Mouse (Mus musculus) cerebellum, adult 9-11 months (tissue): Measurements from ENCODE around the gene Khdrbs2.

Experiments used
- DNase-seq: peaks from one replicate; pipeline ENCODE4 v3.0.0; 2022

Gene Khdrbs2

DNA sequence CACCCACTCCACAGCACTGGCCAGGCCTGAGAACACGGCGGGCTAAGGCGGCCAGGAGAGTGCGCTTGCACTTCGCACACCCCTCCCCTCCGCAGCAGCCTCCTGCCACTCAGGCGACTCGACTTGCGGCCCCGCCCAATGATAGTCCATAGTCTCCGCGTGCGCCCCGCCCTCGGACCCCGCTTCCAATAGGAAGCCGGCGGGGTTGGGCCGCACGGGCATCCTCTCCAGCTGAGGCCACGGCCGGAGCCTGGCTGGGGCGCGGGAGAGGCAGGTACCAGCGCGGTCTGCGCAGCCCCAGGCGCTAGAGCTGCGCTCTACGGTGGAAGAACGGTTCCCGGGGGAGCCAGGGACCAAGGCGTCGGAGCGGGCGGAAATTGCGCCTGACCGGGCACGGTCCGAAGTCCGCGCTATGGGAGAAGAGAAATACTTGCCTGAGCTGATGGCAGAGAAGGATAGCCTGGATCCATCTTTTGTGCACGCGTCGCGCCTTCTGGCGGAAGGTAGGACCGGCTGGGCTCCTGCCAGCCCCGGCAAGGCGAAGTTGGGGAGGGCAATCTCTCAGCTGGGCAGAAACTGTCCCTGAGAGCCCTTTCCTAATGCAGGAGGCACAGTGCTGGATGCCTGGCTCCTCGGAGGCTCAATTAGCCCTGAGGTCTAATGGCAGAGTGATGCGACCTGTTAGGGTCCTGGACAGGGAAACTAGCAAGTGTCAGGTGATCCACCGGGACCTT is at the start of gene Khdrbs2:
TSS of gene Khdrbs2 (plus strand) at position 209 of the 734 bp plus-strand sequence.
- peak; percentile 92 for DNase-seq

DNA sequence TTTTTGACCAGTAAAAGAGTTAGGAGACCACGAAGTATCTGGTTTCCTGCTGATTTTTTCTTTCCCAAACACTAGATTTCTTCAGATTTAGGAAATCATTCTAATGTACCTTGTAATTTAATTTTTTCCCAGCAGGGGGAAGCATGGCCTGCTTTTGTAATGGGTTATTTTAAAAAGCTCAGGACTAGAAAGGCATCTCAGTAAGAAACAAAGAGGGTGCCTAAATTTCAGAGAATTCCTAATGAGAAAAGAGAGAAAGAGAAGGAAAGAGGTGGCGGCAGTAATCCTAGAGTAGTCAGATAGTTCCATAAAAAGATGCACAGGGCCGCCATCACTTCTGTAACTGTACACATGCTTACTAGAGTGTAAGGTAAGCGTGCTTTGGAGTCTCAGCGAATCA is 2.1 kb downstream of the Khdrbs2 start:
- DNase-seq = no peak

DNA sequence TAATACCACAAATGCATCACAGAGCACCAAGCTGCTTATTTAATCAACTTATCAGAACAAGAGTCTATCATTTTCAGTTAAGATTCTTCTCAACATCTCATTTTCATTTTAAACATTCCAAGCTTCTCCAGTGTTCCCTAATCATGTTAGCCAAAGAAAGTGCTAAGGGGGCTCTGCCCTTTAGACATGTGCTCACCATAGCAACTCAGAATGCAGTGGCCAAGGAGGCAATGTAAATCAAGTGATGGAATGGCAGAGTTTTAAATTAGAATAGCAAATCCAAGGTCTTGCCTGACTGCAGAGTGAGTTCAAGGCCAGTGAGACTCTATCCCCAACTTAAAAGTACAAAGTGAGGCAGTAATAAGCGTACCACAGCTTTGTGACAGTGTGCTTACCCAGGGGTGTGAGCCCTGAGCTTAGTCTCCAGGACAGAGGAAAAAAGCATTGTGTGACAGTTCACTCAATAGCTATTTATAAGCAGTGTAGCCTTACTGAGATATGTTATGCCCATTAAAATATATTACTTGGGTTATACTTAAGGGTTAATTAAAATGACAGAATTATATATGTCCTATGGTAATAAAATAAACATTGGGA is 27.2 kb downstream of the Khdrbs2 start:
- DNase-seq = no peak

DNA sequence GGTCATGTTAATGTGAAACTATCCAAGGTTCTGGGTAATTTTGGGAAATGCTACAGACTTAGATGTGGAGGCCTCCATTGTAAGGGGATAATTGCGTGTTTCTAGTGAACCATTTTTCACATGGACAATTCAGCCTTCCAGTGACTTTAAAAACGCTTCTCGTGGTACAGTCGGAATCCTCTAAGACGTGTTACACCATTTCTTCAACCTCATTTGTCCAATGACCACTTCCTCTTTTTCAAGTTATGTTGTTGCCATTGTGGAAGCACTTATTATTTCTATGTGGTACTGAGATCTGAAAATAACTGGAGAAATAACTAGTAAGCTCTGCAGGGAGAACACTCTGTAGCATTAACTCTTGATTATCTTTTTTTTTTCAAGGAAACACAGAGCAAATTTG is 75.9 kb downstream of the Khdrbs2 start:
- no peak for DNase-seq

DNA sequence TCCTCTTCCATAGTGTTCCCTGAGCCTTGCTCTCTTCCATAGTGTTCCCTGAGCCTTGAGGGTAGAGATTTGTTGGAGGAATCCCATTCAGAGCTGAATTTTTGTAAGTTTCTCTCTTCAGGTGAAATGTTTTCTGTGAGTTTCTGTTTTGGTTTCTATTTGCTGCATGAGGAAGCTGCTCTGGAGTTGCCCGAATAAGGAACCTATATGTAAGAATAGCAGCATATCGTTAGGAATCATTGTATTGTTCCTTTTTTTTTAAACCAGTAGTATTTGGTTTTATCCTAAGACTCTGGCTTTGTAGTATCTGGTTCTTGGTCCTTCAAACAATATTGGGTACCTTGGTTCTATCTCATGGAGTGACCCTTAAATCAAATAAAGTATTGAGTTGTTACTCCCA is 77.1 kb downstream of the Khdrbs2 start:
- DNase-seq = no peak

DNA sequence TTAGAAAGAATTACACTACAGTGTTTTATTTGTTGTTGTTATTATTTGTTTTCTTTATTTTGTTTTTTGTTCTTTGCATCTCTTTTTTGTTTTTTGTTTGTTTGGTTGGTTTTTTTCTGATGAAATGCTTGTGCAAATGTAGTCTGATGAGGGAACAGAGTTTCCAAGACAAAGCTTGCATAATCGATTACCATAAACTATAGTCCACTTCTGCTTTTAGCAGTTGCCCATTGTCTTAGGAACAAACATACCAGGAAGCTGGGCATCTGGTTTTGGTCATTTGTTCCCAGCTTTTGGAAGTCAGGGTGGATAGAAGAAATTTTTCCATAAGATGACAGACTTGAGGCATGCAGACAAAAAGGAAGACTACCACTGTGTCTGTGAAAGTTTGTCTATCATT is 77.8 kb downstream of the Khdrbs2 start:
- no peak for DNase-seq

DNA sequence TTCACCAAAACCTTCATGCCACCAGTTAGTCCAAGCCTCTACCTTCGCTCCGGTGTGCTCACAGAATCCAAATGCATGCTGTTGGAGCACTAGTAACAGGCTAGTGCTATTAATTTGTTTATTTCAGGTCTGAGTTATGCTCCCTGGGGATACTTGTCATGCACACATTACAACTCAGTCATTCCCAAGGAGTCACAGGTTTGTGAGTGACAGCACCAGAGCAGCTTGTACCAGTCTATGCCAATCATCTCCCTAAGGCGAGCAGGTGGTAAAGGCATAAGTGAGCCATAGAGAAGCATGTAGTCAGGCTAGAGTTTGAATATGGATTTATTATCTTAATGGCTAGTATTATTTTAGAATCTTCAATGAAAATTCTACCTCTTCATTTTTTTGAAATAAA is 86.4 kb downstream of the Khdrbs2 start:
- no peak for DNase-seq

DNA sequence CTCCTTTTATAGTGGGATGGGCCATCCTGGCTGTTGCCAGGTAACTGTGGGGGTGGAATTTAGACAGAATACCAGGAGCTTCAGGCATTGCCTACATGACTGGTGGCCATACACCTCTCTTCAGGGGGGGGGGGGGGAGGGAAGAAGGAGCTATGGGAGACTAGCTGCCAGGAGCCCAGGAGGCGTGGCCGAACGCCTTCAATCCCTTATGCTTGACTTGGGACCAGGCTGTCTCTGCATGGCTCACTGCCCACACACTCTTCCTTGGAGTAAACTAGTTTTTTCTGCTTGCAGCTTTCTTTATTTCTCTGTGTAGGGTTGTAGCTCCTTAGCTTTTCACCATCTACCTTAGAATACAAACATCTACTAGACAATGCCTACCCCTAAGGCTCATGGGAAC is 98.0 kb downstream of the Khdrbs2 start:
- DNase-seq = no peak

DNA sequence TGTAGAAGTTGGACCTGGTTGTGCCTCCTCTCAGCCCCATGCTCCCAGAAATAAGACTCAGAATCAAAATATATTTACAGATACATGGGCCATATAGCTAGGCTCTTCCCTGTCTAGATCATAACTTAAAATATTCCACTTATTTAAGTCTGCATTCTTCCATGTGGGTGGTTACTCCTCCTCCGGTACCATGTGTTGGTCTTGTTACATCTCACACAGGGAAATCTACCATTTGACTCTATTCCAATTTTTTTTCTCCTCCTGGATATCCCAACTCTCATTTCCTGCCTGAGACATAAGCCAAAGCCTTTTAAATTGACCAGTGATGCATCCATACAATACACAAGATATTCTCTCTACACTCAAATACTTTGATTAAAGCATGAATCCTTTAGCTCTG is 122.2 kb downstream of the Khdrbs2 start:
- no peak for DNase-seq

DNA sequence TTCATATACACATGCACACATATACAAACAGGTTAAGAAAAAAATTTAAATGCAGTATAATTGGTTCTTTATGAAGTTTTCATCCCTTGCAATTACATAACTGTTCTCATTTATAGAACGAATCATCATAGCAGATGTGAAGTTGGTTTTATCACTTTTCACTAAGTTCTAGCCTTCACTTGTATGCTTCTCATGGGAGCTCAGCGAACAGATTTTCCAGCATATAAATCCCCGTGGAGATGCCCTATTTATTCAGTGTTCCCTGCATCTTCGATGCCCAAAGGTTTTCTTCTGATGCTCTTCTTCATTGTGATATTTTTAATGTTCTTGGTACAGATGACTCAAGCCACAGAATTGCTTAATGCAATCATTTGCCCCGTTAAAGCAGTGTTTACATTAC is 128.9 kb downstream of the Khdrbs2 start:
- DNase-seq = no peak

DNA sequence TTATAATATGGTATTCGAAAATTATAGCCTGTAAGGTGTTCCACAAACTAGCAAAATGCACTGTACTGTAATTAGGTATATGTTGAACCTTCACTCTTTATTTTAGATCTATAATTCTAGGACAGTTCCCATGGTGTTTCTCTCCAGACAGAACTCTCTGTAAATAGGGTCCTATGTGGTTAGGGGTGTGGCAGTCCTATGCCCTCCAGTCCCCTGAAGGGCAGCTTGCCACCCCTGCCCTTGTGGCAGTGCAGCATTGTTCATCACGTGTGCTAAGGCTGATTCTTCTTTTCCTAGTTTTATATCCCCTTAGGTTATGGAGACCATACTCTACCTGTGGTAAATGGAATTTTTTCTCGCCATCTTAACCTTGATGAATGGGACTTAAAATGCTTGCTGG is 136.6 kb downstream of the Khdrbs2 start:
- no peak for DNase-seq

DNA sequence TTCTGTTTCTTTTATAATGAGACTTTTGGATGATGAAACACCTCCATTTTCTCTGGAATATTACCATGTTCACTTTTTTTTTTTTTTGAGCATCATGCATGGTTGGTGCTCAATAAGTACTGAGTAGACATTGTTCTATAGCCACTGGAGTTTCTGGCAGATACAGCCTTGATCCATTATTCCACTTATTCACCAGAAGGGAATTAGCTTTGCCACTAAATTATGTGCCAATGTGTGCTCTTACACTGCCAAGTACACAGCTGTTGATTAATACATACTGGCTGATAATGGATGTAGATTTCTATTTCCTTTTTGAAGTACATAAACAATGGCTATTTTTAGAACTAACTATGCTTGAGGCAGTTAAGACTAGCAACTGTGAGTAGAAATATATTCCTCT is 137.1 kb downstream of the Khdrbs2 start:
- DNase-seq = no peak

DNA sequence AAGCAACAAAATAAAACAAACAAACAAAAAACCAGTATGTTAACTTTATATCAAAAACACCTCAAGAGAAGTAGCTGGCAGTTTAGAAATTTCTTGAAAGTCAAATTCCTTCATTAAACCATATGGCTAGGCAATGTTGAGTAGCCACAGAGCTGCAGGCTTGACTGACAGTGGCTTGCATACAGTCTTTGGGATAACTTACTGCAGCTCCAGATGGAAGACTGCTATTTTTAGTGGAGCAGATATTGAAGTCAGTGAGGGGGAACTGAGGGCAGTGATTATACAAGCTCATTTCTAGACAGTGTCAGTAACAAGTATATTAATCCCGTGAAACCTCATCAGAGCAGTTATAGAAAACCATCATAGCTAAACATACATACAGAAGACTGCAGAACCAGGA is 166.6 kb downstream of the Khdrbs2 start:
- no peak for DNase-seq

DNA sequence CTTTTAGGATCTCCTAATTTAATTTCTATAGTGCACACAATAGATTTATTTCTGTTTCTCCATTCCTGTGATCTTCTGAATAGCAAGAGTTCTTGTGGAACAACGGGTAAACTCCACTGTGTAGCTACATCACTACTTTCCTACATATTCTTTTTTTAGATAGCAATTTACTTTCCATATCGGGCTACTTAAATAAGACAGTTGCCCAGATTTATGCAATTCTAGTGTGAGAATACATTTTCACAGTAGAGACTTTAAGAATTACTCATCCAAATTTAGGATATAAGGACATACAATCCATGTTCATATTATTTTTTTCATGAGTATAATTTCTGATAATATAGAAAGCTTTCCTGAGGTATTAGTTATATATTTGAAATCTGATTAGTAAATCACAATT is 175.0 kb downstream of the Khdrbs2 start:
- DNase-seq = no peak

DNA sequence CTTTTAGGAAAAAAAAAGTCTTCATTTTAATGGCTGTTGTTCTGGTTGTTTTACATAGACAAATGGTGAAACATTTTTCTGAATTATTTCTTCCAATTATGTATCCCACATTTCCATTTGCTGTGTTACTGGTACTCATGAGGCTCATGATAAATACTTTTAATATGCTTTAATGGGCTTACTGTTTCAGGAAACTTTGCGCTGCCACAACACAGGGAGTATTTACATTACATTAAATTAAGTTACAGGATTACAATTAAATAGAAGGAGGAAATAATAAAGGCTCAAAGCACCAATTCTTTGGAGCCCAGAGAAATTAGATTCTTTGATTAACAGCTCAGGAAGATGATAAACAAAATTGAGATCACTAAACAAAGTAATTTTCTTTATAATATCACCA is 179.6 kb downstream of the Khdrbs2 start:
- no peak for DNase-seq

DNA sequence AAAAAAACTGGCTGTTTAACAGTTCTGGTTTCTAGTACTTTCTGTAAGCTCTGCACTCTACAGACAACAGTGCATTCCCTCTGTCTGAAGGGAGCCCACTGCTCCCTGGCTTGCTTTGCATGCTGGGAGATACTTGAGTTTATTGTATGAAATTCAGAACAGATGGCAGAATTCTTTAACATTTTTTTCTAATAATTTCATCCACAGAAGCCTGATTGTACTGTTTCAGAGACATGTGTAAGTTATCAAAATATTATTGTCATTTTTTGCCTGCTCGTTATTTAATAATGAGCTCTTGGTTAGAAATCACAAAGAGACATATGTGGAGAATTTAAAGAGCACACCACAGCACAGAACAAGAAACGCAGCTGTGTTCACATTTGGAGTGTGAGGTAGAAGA is 191.0 kb downstream of the Khdrbs2 start:
- no peak for DNase-seq

DNA sequence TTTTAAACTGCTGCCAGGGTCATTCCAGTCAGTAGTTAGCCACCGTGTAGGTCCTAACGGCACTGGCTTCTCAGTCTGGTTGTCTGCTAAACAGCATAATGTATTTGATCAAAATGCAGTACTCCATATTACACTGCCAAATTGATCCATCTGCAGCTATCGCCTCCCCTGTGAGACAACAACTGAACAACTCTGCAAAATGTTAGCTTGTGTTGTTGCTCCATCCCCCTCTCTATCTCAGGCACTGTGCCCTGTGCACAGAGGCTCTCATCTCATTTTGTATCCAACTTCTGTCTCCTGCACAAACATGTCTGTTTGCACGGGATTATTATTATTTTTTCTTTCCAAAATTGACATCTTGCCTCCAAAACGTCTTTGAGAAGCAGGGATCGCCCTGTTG is 225.0 kb downstream of the Khdrbs2 start:
- no peak for DNase-seq

DNA sequence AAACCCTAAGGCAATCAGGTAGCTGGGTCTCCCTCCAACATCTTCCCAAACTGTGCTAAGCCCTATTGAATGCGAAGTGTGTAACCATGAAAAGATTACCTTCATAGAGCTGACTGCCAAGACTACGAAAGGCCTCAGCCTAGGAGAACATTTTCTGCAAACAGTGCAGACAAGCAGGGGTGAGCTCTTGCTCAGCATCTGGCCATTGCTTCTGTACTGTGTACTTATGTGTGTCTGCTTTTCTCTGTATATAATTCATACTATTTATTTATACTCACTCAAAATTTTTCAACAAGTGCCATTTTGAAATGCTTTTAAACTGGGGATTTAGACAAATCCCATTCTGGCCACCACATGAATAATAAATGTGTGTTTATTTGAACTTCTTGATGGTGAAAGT is 235.1 kb downstream of the Khdrbs2 start:
- DNase-seq = no peak

DNA sequence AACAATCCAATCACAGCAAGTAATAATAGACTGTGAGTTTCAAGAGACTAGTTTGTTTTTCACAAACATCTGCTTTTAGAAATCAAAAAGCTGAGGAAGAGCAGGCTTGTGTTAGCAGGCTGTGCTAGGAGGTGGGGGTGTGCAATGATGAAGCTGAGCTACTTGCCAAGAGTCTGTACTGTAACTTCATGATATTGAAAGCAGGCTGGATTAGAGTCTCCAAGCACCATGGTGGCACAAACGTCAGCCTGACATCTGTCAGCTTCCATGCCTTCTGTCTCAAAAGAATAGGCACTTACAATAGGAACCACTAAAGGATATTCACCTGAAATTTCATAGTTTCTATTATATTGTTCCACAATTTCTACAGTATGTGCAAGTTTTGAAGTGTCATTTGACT is 255.9 kb downstream of the Khdrbs2 start:
- DNase-seq = no peak

DNA sequence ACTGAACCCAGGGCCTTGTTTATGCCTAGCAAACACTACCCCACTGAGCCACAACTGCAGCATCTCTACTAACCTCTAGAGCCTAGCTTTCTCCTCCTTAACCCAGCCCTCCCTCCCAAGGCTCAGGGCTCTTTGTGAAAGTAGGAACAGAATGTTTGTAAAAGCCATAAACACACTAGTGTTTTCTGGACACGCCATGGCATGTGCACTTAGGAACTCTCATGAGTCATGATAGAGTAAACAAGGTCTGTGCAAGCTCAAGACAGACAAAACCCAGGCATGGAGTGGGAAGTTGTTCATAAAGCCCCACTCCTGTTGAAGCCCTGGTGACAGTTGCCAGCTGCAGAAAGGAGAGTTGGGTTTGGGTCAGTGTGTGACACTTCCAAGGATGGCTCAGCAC is 257.0 kb downstream of the Khdrbs2 start:
- DNase-seq = no peak

DNA sequence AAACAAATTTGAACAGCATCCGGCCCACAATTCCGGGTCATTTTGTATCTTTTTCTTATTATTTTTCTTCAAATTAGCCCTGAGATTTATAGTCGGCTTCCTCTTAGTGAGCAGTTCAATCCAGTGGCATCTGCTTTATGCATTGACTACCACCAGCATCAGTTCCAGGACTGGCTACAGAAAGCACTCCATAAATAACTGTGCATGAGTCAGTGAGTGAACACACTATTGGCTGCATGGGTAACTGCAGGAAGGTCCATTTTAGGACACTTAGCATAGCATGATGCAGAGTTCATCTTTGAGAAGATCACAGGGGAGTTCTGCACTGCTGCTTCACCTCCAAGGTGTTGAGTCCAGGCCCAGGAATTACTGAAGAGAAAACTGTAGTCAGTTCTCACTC is 258.0 kb downstream of the Khdrbs2 start:
- no peak for DNase-seq

DNA sequence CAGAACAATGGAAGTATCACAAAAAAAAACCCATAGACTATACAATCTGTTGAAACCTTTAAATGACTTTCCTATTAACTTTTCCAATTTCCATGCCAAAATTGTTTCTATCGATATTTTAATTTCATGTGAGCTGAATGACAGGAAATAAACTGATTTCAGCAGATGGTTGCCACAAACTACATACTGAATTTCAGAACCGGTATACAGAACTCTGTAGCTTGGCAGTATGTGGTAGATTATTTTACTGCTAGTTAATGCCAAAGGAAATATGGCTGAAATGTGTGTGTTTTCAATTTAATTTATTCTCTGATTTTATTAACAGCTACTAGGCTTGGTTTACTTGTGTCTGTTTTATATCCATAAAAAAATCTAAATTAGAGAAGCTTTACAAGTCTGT is 260.6 kb downstream of the Khdrbs2 start:
- no peak for DNase-seq

DNA sequence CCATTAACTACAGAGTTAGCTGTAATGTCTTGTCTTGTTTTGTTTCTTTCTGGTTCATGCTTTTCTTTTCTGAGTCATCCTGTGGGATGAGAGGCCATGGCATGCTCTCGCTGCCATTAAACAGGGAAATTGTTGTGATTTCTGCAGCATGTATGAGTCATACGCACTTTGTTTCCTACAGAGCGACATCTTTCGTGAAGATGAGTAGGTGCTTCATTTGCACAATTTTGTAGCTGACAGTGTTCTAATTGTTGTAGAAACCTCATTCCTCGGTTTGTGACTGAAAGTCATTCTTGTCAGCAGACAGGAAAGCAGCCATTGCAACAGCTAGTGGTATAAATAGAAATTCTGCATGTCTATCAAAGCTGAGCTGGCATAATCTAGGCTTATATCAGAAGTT is 271.4 kb downstream of the Khdrbs2 start:
- no peak for DNase-seq

DNA sequence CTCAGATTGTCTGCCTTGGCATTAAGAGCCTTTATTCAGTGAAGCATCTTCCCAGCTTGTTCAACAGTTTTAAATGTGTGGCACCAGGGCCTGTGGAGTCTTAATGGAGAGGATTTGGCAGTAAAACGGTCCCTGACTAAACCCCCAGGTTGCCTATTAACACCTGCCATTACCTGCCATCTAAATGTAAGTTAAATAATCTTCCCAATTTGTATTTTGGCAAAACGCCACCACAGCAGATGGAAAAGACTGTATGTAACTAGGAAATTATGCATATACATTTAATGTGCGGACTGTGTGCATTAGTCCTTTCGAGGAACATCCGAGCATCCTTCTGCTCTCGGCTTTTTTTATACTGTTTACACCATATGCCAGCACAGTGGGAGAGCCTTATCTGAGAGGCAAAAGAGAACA is 290.6 kb downstream of the Khdrbs2 start:
- DNase-seq = peak; percentile 63

DNA sequence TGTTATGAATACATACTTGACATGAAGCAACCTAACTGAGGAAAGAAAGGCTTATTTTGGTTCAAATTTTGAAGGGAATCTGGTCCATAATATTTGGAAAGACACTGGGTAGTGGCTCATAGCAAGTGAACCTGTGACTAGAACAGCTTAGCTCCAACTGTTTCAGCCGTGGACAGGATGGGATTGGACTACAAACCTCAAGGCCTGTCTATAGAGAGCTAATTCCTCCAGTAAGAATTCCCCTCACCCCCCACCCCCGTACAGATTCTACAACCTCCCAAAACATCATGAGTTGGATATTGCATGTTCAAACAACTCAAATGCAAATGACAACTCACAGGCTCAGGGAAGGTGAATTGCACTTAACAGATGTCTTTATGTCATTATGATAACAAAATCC is 298.5 kb downstream of the Khdrbs2 start:
- no peak for DNase-seq
